Mouse (Mus musculus): ENCODE measurements around the gene Dcp1a.
"Not testable (repeated sequence)": the region's sequence is repeated elsewhere in the genome, so short reads cannot be mapped to it uniquely, and the experiment has no call there.

Dcp1a gene

GRCm38 (mm10) chr14:30523356-30523755, 44.0 kb downstream of the Dcp1a start:
- DNase-seq, result no peak

GRCm38 (mm10) chr14:30528392-30528791, 49.1 kb downstream of the Dcp1a start:
- no peak for DNase-seq

- no peak for DNase-seq
Measured at GRCm38 (mm10) chr14:30528961-30529360, 49.6 kb downstream of the Dcp1a start.

GRCm38 (mm10) chr14:30529454-30529853, 50.1 kb downstream of the Dcp1a start:
- DNase-seq, result no peak

GRCm38 (mm10) chr14:30530726-30531269, 51.5 kb downstream of the Dcp1a start:
- DNase-seq, result no peak

- no peak for DNase-seq
Measured at GRCm38 (mm10) chr14:30531431-30531830, 52.1 kb downstream of the Dcp1a start.

- DNase-seq, result no peak
Measured at GRCm38 (mm10) chr14:30531896-30532295, 52.6 kb downstream of the Dcp1a start.

GRCm38 (mm10) chr14:30533780-30534450, 54.6 kb downstream of the Dcp1a start:
- no peak for DNase-seq

- DNase-seq, result no peak
Measured at GRCm38 (mm10) chr14:30541541-30541940, 62.2 kb downstream of the Dcp1a start.

- DNase-seq, result not testable (repeated sequence)
Measured at GRCm38 (mm10) chr14:30543331-30543730, 64.0 kb downstream of the Dcp1a start.

- DNase-seq, result peak in 1 of 2 experiments; percentile 8
Measured at GRCm38 (mm10) chr14:30548131-30548720, 68.9 kb downstream of the Dcp1a start, which contains the start of gene Tkt. Tkt (plus strand) TSS chr14:30548359.

GRCm38 (mm10) chr14:30548965-30549776, 69.8 kb downstream of the Dcp1a start:
- DNase-seq, result peak; percentile 97

GRCm38 (mm10) chr14:30549777-30550149, 70.4 kb downstream of the Dcp1a start:
- DNase-seq, result peak; percentile 48 to 49

- DNase-seq, result no peak
Measured at GRCm38 (mm10) chr14:30550232-30551070, 71.1 kb downstream of the Dcp1a start.

GRCm38 (mm10) chr14:30551509-30551908, 72.2 kb downstream of the Dcp1a start:
- DNase-seq, result peak; percentile 20 to 22

GRCm38 (mm10) chr14:30551981-30552380, 72.6 kb downstream of the Dcp1a start:
- no peak for DNase-seq

GRCm38 (mm10) chr14:30553185-30553584, 73.8 kb downstream of the Dcp1a start:
- DNase-seq, result no peak

GRCm38 (mm10) chr14:30556651-30557050, 77.3 kb downstream of the Dcp1a start:
- no peak for DNase-seq

GRCm38 (mm10) chr14:30557730-30558129, 78.4 kb downstream of the Dcp1a start:
- no peak for DNase-seq

GRCm38 (mm10) chr14:30559321-30559850, 80.1 kb downstream of the Dcp1a start:
- DNase-seq, result no peak

GRCm38 (mm10) chr14:30560803-30561389, 81.6 kb downstream of the Dcp1a start:
- no peak for DNase-seq

All from B cell, adult 2 months (primary cell).